Mouse (Mus musculus) CH12.LX (cell line): ENCODE measurements around the gene Mrgbp. TPM values are rescaled to one million over a fixed set of nuclear protein-coding genes. Genes with fewer than 3 reads are reported as not detected.

Experiments used
- DNase-seq: peaks from one replicate; pipeline ENCODE4 v3.0.0-alpha.2; 2013; ENCODE audit errors: extremely low read depth
- H3K27ac ChIP-seq: 2 replicates; pipeline ENCODE4 v1.5.1; 2012; ENCODE audit warnings: low read depth, mild to moderate bottlenecking, control low read depth, moderate library complexity; ENCODE audit not compliant: insufficient read depth
- H3K27me3 ChIP-seq: replicated peaks from 2 replicates; pipeline ENCODE3; 2012; ENCODE audit warnings: inconsistent platforms
- H3K36me3 ChIP-seq, 2 experiments: replicated peaks in 1 of 2; 2 replicates each; pipeline versions ENCODE3 to v1.6.1; 2012; ENCODE audit warnings: inconsistent platforms in 1 of 2, low read length in 1 of 2, mild to moderate bottlenecking in 1 of 2, mixed read lengths in 1 of 2, moderate library complexity in 1 of 2; ENCODE audit not compliant: control insufficient read depth in 1 of 2, insufficient read depth in 1 of 2
- H3K4me1 ChIP-seq, 2 experiments: 2 replicates each; pipeline ENCODE4 v1.6.1; 2012; ENCODE audit warnings: inconsistent platforms in 1 of 2, moderate library complexity in 1 of 2; ENCODE audit not compliant: insufficient read depth in 2 of 2, control insufficient read depth in 1 of 2
- H3K4me2 ChIP-seq: 2 replicates; pipeline ENCODE4 v1.6.1; 2012; ENCODE audit warnings: low read depth, mild to moderate bottlenecking, control low read depth; ENCODE audit not compliant: poor library complexity, insufficient read depth, severe bottlenecking
- H3K4me3 ChIP-seq, 3 experiments: fragments of 150-350 bp in 1 of 3; sonication (generic) in 1 of 3; replicated peaks in 1 of 3; 2 replicates each; pipeline versions ENCODE3 to v1.5.1; 2011 to 2012; ENCODE audit warnings: low read depth in 2 of 3, low read length in 2 of 3, mild to moderate bottlenecking in 2 of 3, moderate library complexity in 2 of 3, control low read depth in 1 of 3, improper control_type of control experiment in 1 of 3, inconsistent platforms in 1 of 3, mixed read lengths in 1 of 3; ENCODE audit not compliant: poor library complexity in 1 of 3
- H3K79me2 ChIP-seq: replicated peaks from 2 replicates; pipeline ENCODE4 v1.6.1; 2012; ENCODE audit warnings: mild to moderate bottlenecking, moderate library complexity; ENCODE audit not compliant: control insufficient read depth, poor library complexity, insufficient read depth, severe bottlenecking; ENCODE audit errors: extremely low read depth
- H3K9ac ChIP-seq: 2 replicates; pipeline ENCODE4 v1.6.1; 2012; ENCODE audit warnings: low read depth, mild to moderate bottlenecking, control low read depth, moderate library complexity; ENCODE audit not compliant: insufficient read depth
- H3K9me3 ChIP-seq: replicated peaks from 2 replicates; pipeline ENCODE3; 2012; ENCODE audit warnings: low read length, inconsistent platforms, mixed read lengths
- BHLHE40 ChIP-seq: IDR thresholded peaks from 2 replicates; pipeline ENCODE4 v1.6.1; 2011; ENCODE audit warnings: mild to moderate bottlenecking, low read depth, low read length, improper control_type of control experiment
- CHD1 ChIP-seq: IDR thresholded peaks from 2 replicates; pipeline ENCODE4 v1.6.1; 2012; ENCODE audit warnings: low read depth, low read length, improper control_type of control experiment, inconsistent platforms
- CHD2 ChIP-seq: IDR thresholded peaks from 2 replicates; pipeline ENCODE4 v1.6.1; 2011; ENCODE audit warnings: low read length, improper control_type of control experiment
- CTCF ChIP-seq, 2 experiments: IDR thresholded peaks in 1 of 2; conservative IDR thresholded peaks in 1 of 2; 2 replicates each; pipeline ENCODE4 v1.5.1; 2011 to 2012; ENCODE audit warnings: low read depth in 2 of 2, low read length in 2 of 2, improper control_type of control experiment in 1 of 2, inconsistent platforms in 1 of 2, mild to moderate bottlenecking in 1 of 2, moderate library complexity in 1 of 2
- E2F4 ChIP-seq: IDR thresholded peaks from 2 replicates; pipeline ENCODE4 v1.6.1; 2011; ENCODE audit warnings: low read depth, low read length, improper control_type of control experiment; ENCODE audit not compliant: insufficient replicate concordance
- ELF1 ChIP-seq: IDR thresholded peaks from 2 replicates; pipeline ENCODE4 v1.6.1; 2014; ENCODE audit warnings: low read depth, mild to moderate bottlenecking, inconsistent platforms, low read length, improper control_type of control experiment
- EP300 ChIP-seq: IDR thresholded peaks from 2 replicates; pipeline ENCODE4 v1.6.1; 2011; ENCODE audit warnings: low read length, improper control_type of control experiment
- ETS1 ChIP-seq: conservative IDR thresholded peaks from 2 replicates; pipeline ENCODE4 v1.6.1; 2012; ENCODE audit warnings: low read depth, mild to moderate bottlenecking, inconsistent platforms, low read length, improper control_type of control experiment, moderate library complexity
- HCFC1 ChIP-seq: IDR thresholded peaks from 2 replicates; pipeline ENCODE4 v1.6.1; 2012; ENCODE audit warnings: low read depth, mild to moderate bottlenecking, inconsistent platforms, low read length, improper control_type of control experiment
- JUND ChIP-seq: conservative IDR thresholded peaks from 2 replicates; pipeline ENCODE4 v1.6.1; 2011; ENCODE audit warnings: low read depth, low read length, improper control_type of control experiment
- MAFK ChIP-seq: IDR thresholded peaks from 2 replicates; pipeline ENCODE4 v1.6.1; 2011; ENCODE audit warnings: low read length, improper control_type of control experiment; ENCODE audit not compliant: insufficient replicate concordance
- MAX ChIP-seq: IDR thresholded peaks from 2 replicates; pipeline ENCODE4 v1.6.1; 2011; ENCODE audit warnings: low read length, improper control_type of control experiment
- MXI1 ChIP-seq: IDR thresholded peaks from 2 replicates; pipeline ENCODE4 v1.6.1; 2011; ENCODE audit warnings: mild to moderate bottlenecking, low read depth, low read length, improper control_type of control experiment
- NELFE ChIP-seq: IDR thresholded peaks from 2 replicates; pipeline ENCODE4 v1.6.1; 2011; ENCODE audit warnings: low read depth, low read length, improper control_type of control experiment
- NRF1 ChIP-seq: IDR thresholded peaks from 2 replicates; pipeline ENCODE4 v1.6.1; 2014; ENCODE audit warnings: low read depth, mild to moderate bottlenecking, inconsistent platforms, low read length, improper control_type of control experiment, moderate library complexity
- PAX5 ChIP-seq: IDR thresholded peaks from 2 replicates; pipeline ENCODE4 v1.6.1; 2012; ENCODE audit warnings: low read length, inconsistent platforms, mixed read lengths
- POLR2A ChIP-seq: IDR thresholded peaks from 2 replicates; pipeline ENCODE4 v1.6.1; 2011; ENCODE audit warnings: low read depth, mild to moderate bottlenecking, improper control_type of control experiment, low read length
- POLR2AphosphoS2 ChIP-seq: IDR thresholded peaks from 2 replicates; pipeline ENCODE4 v1.6.1; 2011; ENCODE audit warnings: low read depth, low read length, improper control_type of control experiment
- RAD21 ChIP-seq: IDR thresholded peaks from 2 replicates; pipeline ENCODE4 v1.6.1; 2011; ENCODE audit warnings: low read depth, mild to moderate bottlenecking, low read length, improper control_type of control experiment, moderate library complexity
- SIN3A ChIP-seq: IDR thresholded peaks from 2 replicates; pipeline ENCODE4 v1.6.1; 2012; ENCODE audit warnings: low read length, improper control_type of control experiment, inconsistent platforms
- SMC3 ChIP-seq: IDR thresholded peaks from 2 replicates; pipeline ENCODE4 v1.6.1; 2011; ENCODE audit warnings: low read depth, low read length, improper control_type of control experiment
- TBP ChIP-seq: conservative IDR thresholded peaks from 2 replicates; pipeline ENCODE4 v1.6.1; 2011; ENCODE audit warnings: low read depth, low read length, improper control_type of control experiment
- UBTF ChIP-seq: IDR thresholded peaks from 2 replicates; pipeline ENCODE4 v1.6.1; 2012; ENCODE audit warnings: low read depth, mild to moderate bottlenecking, inconsistent platforms, low read length, improper control_type of control experiment, moderate library complexity
- USF1 ChIP-seq: IDR thresholded peaks from 2 replicates; pipeline ENCODE4 v1.6.1; 2014; ENCODE audit warnings: low read depth, mild to moderate bottlenecking, inconsistent platforms, low read length, improper control_type of control experiment
- ZC3H11A ChIP-seq: IDR thresholded peaks from 2 replicates; pipeline ENCODE4 v1.6.1; 2012; ENCODE audit warnings: low read depth, mild to moderate bottlenecking, inconsistent platforms, low read length, improper control_type of control experiment
- dilution Hi-C: fragments of 300-500 bp; cut with MboI; formaldehyde crosslinking; loops from 2 replicates; pipeline ENCODE4 v1.14.3; 2020; ENCODE audit warnings: low sequenced_read_pairs; ENCODE audit not compliant: extremely low pct_unique_long_range_greater_than_20kb, extremely low pct_ligation_motif_present
- in situ Hi-C: fragments of 300-500 bp; cut with MboI; formaldehyde crosslinking; loops from 3 replicates; pipeline ENCODE4 v1.14.3; 2019; ENCODE audit warnings: low sequenced_read_pairs, low pct_ligation_motif_present, low pct_unique_long_range_greater_than_20kb, mixed read lengths
- polyA plus RNA-seq: library from polyadenylated mRNA; unstranded; fragments of >175 nt; gene quantifications from 2 replicates; pipeline ENCODE4 v1.2.1, GENCODE M21; 2012; ENCODE audit warnings: low read depth; ENCODE audit not compliant: insufficient read length
- total RNA-seq, 2 experiments: library from RNA; depleted of rRNA; stranded (reverse); fragments of 300-350 nt in 1 of 2; fragments of >200 nt in 1 of 2; gene quantifications; 2 replicates each; pipeline ENCODE4 v1.2.3; 2012 to 2014

The Mrgbp gene
- total and polyA plus RNA-seq, 3 experiments: 31.2 to 64.6 (median 47.5) TPM

GRCm38 (mm10) chr2:180560245-180560644 lies 20.9 kb upstream of the Mrgbp start:
- Histone ChIP-seq H3K36me3 (no peaks in the 10 kb centered on the region), H3K4me2 (no peak overlapping the region), H3K27me3 (no peaks in the 10 kb centered on the region), H3K27ac (no peak overlapping the region), H3K4me1 (peaks cover 15 to 32% of the 10 kb centered on the region in 2 experiments)
- dilution Hi-C loops: no loop called here
- no peak for DNase-seq
- in situ Hi-C loops: no loop called here
- no peak for TF ChIP-seq NELFE
- TF ChIP-seq SMC3: peak; percentile 37
- no peak for TF ChIP-seq BHLHE40
- peak; percentile 65 to 67; a peak in 3 of 4 replicates for TF ChIP-seq CTCF (conservative IDR thresholded peaks at IDR 0.05 in 1 of 2, IDR thresholded peaks at IDR 0.05 in 1 of 2; ENCODE audit: low read depth in 2 of 2, low read length in 2 of 2)
- TF ChIP-seq RAD21: peak; percentile 49
- TF ChIP-seq, all 38 proteins: peak for 3
- Histone ChIP-seq H3K9ac (no peak overlapping the region), H3K79me2 (no peaks in the 10 kb centered on the region), H3K9me3 (no peaks in the 10 kb centered on the region), H3K4me3 (no peak overlapping the region)

- DNase-seq: no peak
- H3K9ac ChIP-seq: no peak overlapping the region
- H3K4me3 ChIP-seq: no peak overlapping the region
- H3K27ac ChIP-seq: no peak overlapping the region
- dilution Hi-C loops (no loop called here), in situ Hi-C loops (no loop called here)
- H3K79me2 ChIP-seq: no peaks in the 10 kb centered on the region
- H3K9me3 ChIP-seq: no peaks in the 10 kb centered on the region
- no peaks in the 10 kb centered on the region for H3K27me3 ChIP-seq
- no peak overlapping the region for H3K4me2 ChIP-seq
- TF ChIP-seq NELFE (no peak), ETS1 (no peak), MXI1 (no peak), CTCF (conservative IDR thresholded peaks at IDR 0.05 in 1 of 2, IDR thresholded peaks at IDR 0.05 in 1 of 2; ENCODE audit: low read depth in 2 of 2, low read length in 2 of 2) (peak in 1 of 2 experiments; percentile 23; a peak in 1 of 4 replicates)
- TF ChIP-seq, all 38 proteins: peak for 1
- no peaks in the 10 kb centered on the region for H3K36me3 ChIP-seq
- peaks cover 15 to 22% of the 10 kb centered on the region in 2 experiments for H3K4me1 ChIP-seq
Measured at GRCm38 (mm10) chr2:180562146-180562545, 19.0 kb upstream of the Mrgbp start.

- H3K36me3 ChIP-seq: no peaks in the 10 kb centered on the region
- no peak overlapping the region; the same call in 1 of the 2 replicates for H3K27ac ChIP-seq
- peak overlapping the region; percentile 55 for H3K4me2 ChIP-seq
- H3K9me3 ChIP-seq: peaks cover 2% of the 10 kb centered on the region
- H3K79me2 ChIP-seq: no peaks in the 10 kb centered on the region
- dilution Hi-C loops: no loop called here
- H3K4me1 ChIP-seq: peaks cover 15 to 19% of the 10 kb centered on the region in 2 experiments
- in situ Hi-C loops: no loop called here
- H3K27me3 ChIP-seq: no peaks in the 10 kb centered on the region
- DNase-seq: no peak
- no peak overlapping the region for H3K4me3 ChIP-seq
- no peak overlapping the region for H3K9ac ChIP-seq
- TF ChIP-seq MXI1: no peak
- TF ChIP-seq RAD21: no peak
- TF ChIP-seq ELF1: peak; percentile 55; the same call in 1 of the 2 replicates
- no peak for TF ChIP-seq SIN3A
- TF ChIP-seq POLR2AphosphoS2: no peak
- no peak for TF ChIP-seq NELFE
- TF ChIP-seq ZC3H11A: no peak
- no peak for TF ChIP-seq E2F4
- no peak for TF ChIP-seq PAX5
- no peak for TF ChIP-seq MAFK
- no peak for TF ChIP-seq UBTF
- TF ChIP-seq EP300: 0 out of 2 replicates have a peak, but pooled peaks have one; percentile 38
- no peak for TF ChIP-seq CHD1
- no peak for TF ChIP-seq JUND
- TF ChIP-seq CHD2: no peak
- peak; percentile 59 for TF ChIP-seq BHLHE40
- 0 out of 2 replicates have a peak, but pooled peaks have one; percentile 3 for TF ChIP-seq MAX
- no peak for TF ChIP-seq NRF1
- no peak for TF ChIP-seq USF1
- TF ChIP-seq SMC3: no peak
- no peak for TF ChIP-seq POLR2A
- no peak for TF ChIP-seq TBP
- TF ChIP-seq CTCF (conservative IDR thresholded peaks at IDR 0.05 in 1 of 2, IDR thresholded peaks at IDR 0.05 in 1 of 2; ENCODE audit: low read depth in 2 of 2, low read length in 2 of 2): no peak
- no peak for TF ChIP-seq HCFC1
Measured at GRCm38 (mm10) chr2:180563296-180563695, 17.8 kb upstream of the Mrgbp start.
